Mouse (Mus musculus) bone marrow, adult 2 months (tissue): ENCODE measurements around the gene Mlx.

Experiments used
- CTCF ChIP-seq: fragments of 200-500 bp; IDR thresholded peaks from 2 replicates; pipeline ENCODE4 v1.5.1; 2011; ENCODE audit warnings: low read length, control low read depth; ENCODE audit not compliant: control insufficient read depth, insufficient read depth
- POLR2A ChIP-seq: fragments of 200-500 bp; IDR thresholded peaks from 2 replicates; pipeline ENCODE4 v1.6.1; 2011; ENCODE audit warnings: low read depth, mild to moderate bottlenecking, control low read depth, low read length, borderline replicate concordance; ENCODE audit not compliant: control insufficient read depth

- TF ChIP-seq CTCF (no peak), POLR2A (no peak)
Measured at GRCm38 (mm10) chr11:101120545-101121188, 33.6 kb downstream of the Mlx start.
